Mouse (Mus musculus) spleen, adult 2 months (tissue): ENCODE results near the gene Zbtb7b.

Experiments
- CTCF ChIP-seq: fragments of 200-500 bp; IDR thresholded peaks from 2 replicates; pipeline ENCODE4 v1.5.1; 2011; ENCODE audit warnings: mild to moderate bottlenecking, inconsistent platforms; ENCODE audit not compliant: insufficient read depth, insufficient read length, insufficient replicate concordance; ENCODE audit errors: extremely low read depth
- POLR2A ChIP-seq: fragments of 200-500 bp; IDR thresholded peaks from 2 replicates; pipeline ENCODE4 v1.6.1; 2011; ENCODE audit warnings: low read depth, low read length, inconsistent platforms

- TF ChIP-seq CTCF = no peak
- TF ChIP-seq POLR2A = no peak
Observed at GRCm38 (mm10) chr3:89380291-89380690, 14.3 kb downstream of the Zbtb7b start.
